Mouse (Mus musculus) CH12.LX (cell line): Measurements from ENCODE around the gene Hsdl2.

Experiments used
- CHD1 ChIP-seq: IDR thresholded peaks from 2 replicates; pipeline ENCODE4 v1.6.1; 2012; ENCODE audit warnings: low read depth, low read length, improper control_type of control experiment, inconsistent platforms
- CTCF ChIP-seq, 2 experiments: IDR thresholded peaks in 1 of 2; conservative IDR thresholded peaks in 1 of 2; 2 replicates each; pipeline ENCODE4 v1.5.1; 2011 to 2012; ENCODE audit warnings: low read depth in 2 of 2, low read length in 2 of 2, improper control_type of control experiment in 1 of 2, inconsistent platforms in 1 of 2, mild to moderate bottlenecking in 1 of 2, moderate library complexity in 1 of 2
- EP300 ChIP-seq: IDR thresholded peaks from 2 replicates; pipeline ENCODE4 v1.6.1; 2011; ENCODE audit warnings: low read length, improper control_type of control experiment
- ETS1 ChIP-seq: conservative IDR thresholded peaks from 2 replicates; pipeline ENCODE4 v1.6.1; 2012; ENCODE audit warnings: low read depth, mild to moderate bottlenecking, inconsistent platforms, low read length, improper control_type of control experiment, moderate library complexity
- GABPA ChIP-seq: IDR thresholded peaks from 2 replicates; pipeline ENCODE4 v1.6.1; 2012; ENCODE audit warnings: low read depth, low read length, improper control_type of control experiment, inconsistent platforms; ENCODE audit not compliant: insufficient replicate concordance
- HCFC1 ChIP-seq: IDR thresholded peaks from 2 replicates; pipeline ENCODE4 v1.6.1; 2012; ENCODE audit warnings: low read depth, mild to moderate bottlenecking, inconsistent platforms, low read length, improper control_type of control experiment
- JUND ChIP-seq: conservative IDR thresholded peaks from 2 replicates; pipeline ENCODE4 v1.6.1; 2011; ENCODE audit warnings: low read depth, low read length, improper control_type of control experiment
- MAZ ChIP-seq: IDR thresholded peaks from 2 replicates; pipeline ENCODE4 v1.6.1; 2012; ENCODE audit warnings: low read depth, mild to moderate bottlenecking, inconsistent platforms, low read length, improper control_type of control experiment, moderate library complexity
- MEF2A ChIP-seq: IDR thresholded peaks from 2 replicates; pipeline ENCODE4 v1.6.1; 2014; ENCODE audit warnings: low read depth, mild to moderate bottlenecking, inconsistent platforms, low read length, improper control_type of control experiment, borderline replicate concordance
- POLR2A ChIP-seq: IDR thresholded peaks from 2 replicates; pipeline ENCODE4 v1.6.1; 2011; ENCODE audit warnings: low read depth, mild to moderate bottlenecking, improper control_type of control experiment, low read length
- ZC3H11A ChIP-seq: IDR thresholded peaks from 2 replicates; pipeline ENCODE4 v1.6.1; 2012; ENCODE audit warnings: low read depth, mild to moderate bottlenecking, inconsistent platforms, low read length, improper control_type of control experiment
- ZKSCAN1 ChIP-seq: IDR thresholded peaks from 2 replicates; pipeline ENCODE4 v1.6.1; 2012; ENCODE audit warnings: low read depth, inconsistent platforms, low read length, improper control_type of control experiment, borderline replicate concordance
- ZNF384 ChIP-seq: IDR thresholded peaks from 2 replicates; pipeline ENCODE4 v1.6.1; 2012; ENCODE audit warnings: low read depth, low read length, improper control_type of control experiment, inconsistent platforms

- no peak for TF ChIP-seq MEF2A
- no peak for TF ChIP-seq ZKSCAN1
- TF ChIP-seq CTCF (conservative IDR thresholded peaks at IDR 0.05 in 1 of 2, IDR thresholded peaks at IDR 0.05 in 1 of 2; ENCODE audit: low read depth in 2 of 2, low read length in 2 of 2) = peak in 1 of 2 experiments; percentile 53; a peak in 2 of 4 replicates
- TF ChIP-seq CHD1 = no peak
- no peak for TF ChIP-seq POLR2A
- no peak for TF ChIP-seq EP300
- TF ChIP-seq ETS1 = no peak
- TF ChIP-seq JUND = no peak
- no peak for TF ChIP-seq MAZ
- no peak for TF ChIP-seq ZNF384
- no peak for TF ChIP-seq GABPA
- TF ChIP-seq ZC3H11A = no peak
- TF ChIP-seq HCFC1 = no peak
Observed at GRCm38 (mm10) chr4:59602704-59603103, 21.3 kb downstream of the Hsdl2 start.
